8 mouse cellular contexts compared by ENCODE assay signal in the genomic region with DNA sequence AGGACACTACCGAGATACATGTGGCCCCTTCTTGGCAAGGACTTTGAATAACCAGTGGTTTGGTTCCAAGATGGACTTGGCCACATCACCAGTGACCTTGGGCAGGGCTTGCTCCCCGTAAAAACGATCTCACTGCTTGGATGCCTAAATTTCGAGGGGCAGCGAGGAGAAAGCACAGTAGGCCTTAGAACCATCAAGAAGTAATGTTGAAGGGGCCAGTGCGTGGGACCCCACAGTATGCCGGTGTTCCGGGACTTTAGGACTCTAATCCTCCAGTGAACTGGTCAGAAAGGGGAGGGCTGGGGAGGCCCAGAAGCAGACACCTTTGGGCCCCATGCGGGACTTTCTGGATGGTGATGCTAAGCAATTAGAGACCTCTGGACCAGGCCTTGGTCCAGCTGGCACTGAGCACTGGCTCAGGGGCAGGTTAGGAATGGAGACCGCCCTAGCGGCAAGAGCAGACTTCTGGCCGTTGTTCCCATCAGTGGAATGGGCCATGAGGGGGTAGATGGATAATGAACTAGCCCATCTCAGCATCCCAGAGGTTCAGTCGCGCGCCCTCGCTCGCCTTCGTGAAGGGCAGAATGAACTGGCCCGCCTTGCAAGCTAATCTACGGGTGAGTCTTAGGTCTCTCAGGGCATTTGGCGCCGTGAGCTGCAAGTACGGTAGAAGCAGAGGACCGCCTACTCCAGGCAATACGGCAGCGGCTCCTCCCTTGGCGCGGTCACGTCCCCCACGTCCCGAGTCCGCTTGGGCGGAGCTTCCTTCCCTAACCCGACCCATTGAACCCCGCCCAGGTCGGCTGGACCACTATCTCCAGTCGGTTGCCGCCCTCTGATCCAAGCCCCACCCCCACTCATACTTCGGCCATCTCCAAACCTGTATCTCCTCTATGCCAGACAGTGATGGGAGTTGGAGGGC. TPM values are rescaled to one million over a fixed set of nuclear protein-coding genes. Genes with fewer than 3 reads are reported as not detected.
DNase-seq lines count a peak whose midpoint lies in the region; ATAC-seq lines count a peak whose summit lies in the region.

No protein-coding gene starts in this region.

- no peaks in the 10 kb centered on the region for H3K27me3 ChIP-seq in intestine, embryonic 16.5 days (replicated peaks; ENCODE audit: control insufficient read depth, insufficient read depth, low read length)
- peaks cover 16% of the 10 kb centered on the region for H3K27me3 ChIP-seq in midbrain, embryonic 10.5 days (ENCODE audit: low read depth, poor library complexity, severe bottlenecking)

- intact Hi-C loops in left cerebral cortex, postnatal 36 days (cut with DNase I) = no loop called here

- peak overlapping the region; percentile 83 for H3K4me2 ChIP-seq in intestine, embryonic 16.5 days (ENCODE audit: low read depth, low read length)

- H3K9ac ChIP-seq in intestine, embryonic 16.5 days (ENCODE audit: low read depth, low read length) = peak overlapping the region; percentile 76

- peak; percentile 87 for DNase-seq in adrenal gland, adult 8-10 months
- DNase-seq in embryo, embryonic 9.5 days (ENCODE audit: extremely low spot score) = peak; percentile 98
- DNase-seq in gastrocnemius, postnatal 4 days (ENCODE audit: low spot score in 2 of 2) = peak; percentile 69 to 89
- DNase-seq in left cerebral cortex, postnatal 36 days (ENCODE audit: low spot score in 2 of 2) = peak; percentile 75 to 76
- DNase-seq in midbrain, embryonic 10.5 days (ENCODE audit: low spot score) = peak; percentile 96
- DNase-seq in right cerebral cortex, postnatal 36 days (ENCODE audit: low spot score in 2 of 2) = peak; percentile 68 to 73
- peak; percentile 85 to 92 for DNase-seq in urinary bladder, postnatal 4 days (ENCODE audit: low spot score in 2 of 2)

- peak; percentile 87 for ATAC-seq in intestine, embryonic 16.5 days

- H3K4me3 ChIP-seq in intestine, embryonic 16.5 days (ENCODE audit: low read length) = peak overlapping the region; percentile 65
- H3K4me3 ChIP-seq in midbrain, embryonic 10.5 days = peak overlapping the region; percentile 75

- peak overlapping the region; percentile 72 for H3K27ac ChIP-seq in intestine, embryonic 16.5 days (ENCODE audit: low read length)
- peak overlapping the region; percentile 92 for H3K27ac ChIP-seq in midbrain, embryonic 10.5 days (replicated peaks)

- WGBS in intestine, embryonic 16.5 days = 4% methylated on average over 39 of the region's 39 CpGs
- 2% methylated on average over 39 of the region's 39 CpGs for WGBS in midbrain, embryonic 10.5 days

- H3K4me1 ChIP-seq in intestine, embryonic 16.5 days (ENCODE audit: control insufficient read depth, insufficient read depth, low read length) = peaks cover 37% of the 10 kb centered on the region
- H3K4me1 ChIP-seq in midbrain, embryonic 10.5 days = peaks cover 57% of the 10 kb centered on the region

- no peaks in the 10 kb centered on the region for H3K9me3 ChIP-seq in intestine, embryonic 16.5 days (ENCODE audit: control insufficient read depth, low read length)
- no peaks in the 10 kb centered on the region for H3K9me3 ChIP-seq in midbrain, embryonic 10.5 days (replicated peaks)

- no peaks in the 10 kb centered on the region for H3K36me3 ChIP-seq in intestine, embryonic 16.5 days (ENCODE audit: control insufficient read depth, insufficient read depth, low read length)
- H3K36me3 ChIP-seq in midbrain, embryonic 10.5 days = peaks cover 37% of the 10 kb centered on the region

RNA-seq across cellular contexts. Expression of a gene that starts 2.3 kb away (rescaled TPM):
- total RNA-seq in adrenal gland, adult 8-10 months (2022) = 1 to 10 TPM in 3 of 4 experiments, under 1 TPM in 1; 0.55 to 1.7 (median 1.5) TPM
- 100 to 1,000 TPM; 151 to 160 TPM for total RNA-seq in gastrocnemius, postnatal 4 days (2021)
- polyA plus RNA-seq in intestine, embryonic 16.5 days (2015; fragmentation: Nextera tagmentation; extraction: Ambion mirVana) = 83.8 and 92.6 TPM in 2 replicates
- total RNA-seq in left cerebral cortex, postnatal 36 days (2021) = 1 to 10 TPM; 3.5 to 5.5 TPM
- polyA plus RNA-seq in midbrain, embryonic 10.5 days (2016; fragmentation: Nextera tagmentation; extraction: Ambion mirVana) = 120 and 215 TPM in 2 replicates

RNA-seq across cellular contexts. Expression of a gene that starts 17.9 kb away (rescaled TPM):
- 10 to 100 TPM in 3 of 4 experiments, 1 to 10 TPM in 1; 9.9 to 24.5 (median 15.1) TPM for total RNA-seq in adrenal gland, adult 8-10 months (2022)
- 1 to 10 TPM; 6.2 TPM for total RNA-seq in gastrocnemius, postnatal 4 days (2021)
- 3.6 and 4.3 TPM in 2 replicates for polyA plus RNA-seq in intestine, embryonic 16.5 days (2015; fragmentation: Nextera tagmentation; extraction: Ambion mirVana)
- total RNA-seq in left cerebral cortex, postnatal 36 days (2021) = 10 to 100 TPM in 1 of 2 experiments, 1 to 10 TPM in 1; 6.2 to 10.7 TPM
- polyA plus RNA-seq in midbrain, embryonic 10.5 days (2016; fragmentation: Nextera tagmentation; extraction: Ambion mirVana) = 5.9 and 6.2 TPM in 2 replicates

RNA-seq across cellular contexts. Expression of a gene that starts 40.6 kb away (rescaled TPM):
- 100 to 1,000 TPM; 117 to 145 (median 136) TPM for total RNA-seq in adrenal gland, adult 8-10 months (2022)
- 100 to 1,000 TPM in 1 of 2 experiments, 10 to 100 TPM in 1; 85.4 to 111 TPM for total RNA-seq in gastrocnemius, postnatal 4 days (2021)
- 93.9 and 97.7 TPM in 2 replicates for polyA plus RNA-seq in intestine, embryonic 16.5 days (2015; fragmentation: Nextera tagmentation; extraction: Ambion mirVana)
- total RNA-seq in left cerebral cortex, postnatal 36 days (2021) = 100 to 1,000 TPM; 113 to 115 TPM
- polyA plus RNA-seq in midbrain, embryonic 10.5 days (2016; fragmentation: Nextera tagmentation; extraction: Ambion mirVana) = 120 and 136 TPM in 2 replicates

Comparison
In these comparisons a context has a peak if more than half of its experiments do, and no peak if none do; other contexts are left out.
1. Peak in every context shown above with its lines: DNase-seq, ATAC-seq, H3K4me3 ChIP-seq and H3K27ac ChIP-seq.
2. RNA of a gene that starts 2.3 kb away (total RNA-seq): 151 to 160 TPM in gastrocnemius, postnatal 4 days; 3.5 to 5.5 TPM in left cerebral cortex, postnatal 36 days and 0.55 to 1.7 TPM in adrenal gland, adult 8-10 months; every median in the first group is over 10 times any median in the second.